Mouse (Mus musculus): ENCODE data around the gene Pitpnm1. TPM values are rescaled to one million over a fixed set of nuclear protein-coding genes. Genes with fewer than 3 reads are reported as not detected.
"Not testable (repeated sequence)": the region's sequence is repeated elsewhere in the genome, so short reads cannot be mapped to it uniquely, and the experiment has no call there.

Gene Pitpnm1
- polyA plus RNA-seq, 1 experiment from 2014 or later, result 87.3 TPM

GRCm38 (mm10) chr19:4066877-4067276 lies 32.9 kb upstream of the Pitpnm1 start:
- Histone ChIP-seq H3K4me2 (ENCODE audit: low read length) (no peak overlapping the region), H3K4me1 (ENCODE audit: control insufficient read depth, insufficient read depth, low read depth, low read length) (no peaks in the 10 kb centered on the region)
- no peak for ATAC-seq

GRCm38 (mm10) chr19:4068242-4068641 lies 31.6 kb upstream of the Pitpnm1 start:
- not testable (repeated sequence) for H3K4me3 ChIP-seq (ENCODE audit: low read length); H3K4me1 ChIP-seq (ENCODE audit: control insufficient read depth, insufficient read depth, low read depth, low read length); H3K27me3 ChIP-seq (replicated peaks; ENCODE audit: control insufficient read depth, insufficient read depth, low read length); ATAC-seq; H3K9me3 ChIP-seq (ENCODE audit: control insufficient read depth, low read length); H3K9ac ChIP-seq (ENCODE audit: low read depth, low read length); H3K27ac ChIP-seq (ENCODE audit: low read depth, low read length); H3K36me3 ChIP-seq (ENCODE audit: control insufficient read depth, insufficient read depth, low read length); H3K4me2 ChIP-seq (ENCODE audit: low read length)
- 94% methylated on average over 2 of the region's 2 CpGs for WGBS

More at GRCm38 (mm10) chr19:4066877-4067276, 32.9 kb upstream of the Pitpnm1 start:
- Histone ChIP-seq H3K9ac (ENCODE audit: low read depth, low read length) (no peak overlapping the region), H3K27ac (ENCODE audit: low read depth, low read length) (no peak overlapping the region), H3K36me3 (ENCODE audit: control insufficient read depth, insufficient read depth, low read length) (no peaks in the 10 kb centered on the region), H3K27me3 (replicated peaks; ENCODE audit: control insufficient read depth, insufficient read depth, low read length) (no peaks in the 10 kb centered on the region), H3K9me3 (ENCODE audit: control insufficient read depth, low read length) (no peaks in the 10 kb centered on the region), H3K4me3 (ENCODE audit: low read length) (no peak overlapping the region)

GRCm38 (mm10) chr19:4068717-4069410 lies 30.9 kb upstream of the Pitpnm1 start:
- no peak overlapping the region for H3K4me3 ChIP-seq (ENCODE audit: low read length)
- H3K27me3 ChIP-seq (replicated peaks; ENCODE audit: control insufficient read depth, insufficient read depth, low read length), result no peaks in the 10 kb centered on the region
- H3K27ac ChIP-seq (ENCODE audit: low read depth, low read length), result no peak overlapping the region
- H3K9ac ChIP-seq (ENCODE audit: low read depth, low read length), result no peak overlapping the region
- H3K4me1 ChIP-seq (ENCODE audit: control insufficient read depth, insufficient read depth, low read depth, low read length), result no peaks in the 10 kb centered on the region
- WGBS, result 63% methylated on average over 15 of the region's 15 CpGs
- no peak overlapping the region for H3K4me2 ChIP-seq (ENCODE audit: low read length)
- no peaks in the 10 kb centered on the region for H3K9me3 ChIP-seq (ENCODE audit: control insufficient read depth, low read length)
- H3K36me3 ChIP-seq (ENCODE audit: control insufficient read depth, insufficient read depth, low read length), result no peaks in the 10 kb centered on the region
- ATAC-seq, result no peak

- 80% methylated on average over 15 of the region's 15 CpGs for WGBS
- no peak overlapping the region for H3K4me3 ChIP-seq (ENCODE audit: low read length)
- no peaks in the 10 kb centered on the region for H3K4me1 ChIP-seq (ENCODE audit: control insufficient read depth, insufficient read depth, low read depth, low read length)
- no peaks in the 10 kb centered on the region for H3K9me3 ChIP-seq (ENCODE audit: control insufficient read depth, low read length)
- H3K4me2 ChIP-seq (ENCODE audit: low read length), result no peak overlapping the region
- H3K9ac ChIP-seq (ENCODE audit: low read depth, low read length), result no peak overlapping the region
- no peaks in the 10 kb centered on the region for H3K36me3 ChIP-seq (ENCODE audit: control insufficient read depth, insufficient read depth, low read length)
- no peaks in the 10 kb centered on the region for H3K27me3 ChIP-seq (replicated peaks; ENCODE audit: control insufficient read depth, insufficient read depth, low read length)
- no peak for ATAC-seq
- no peak overlapping the region for H3K27ac ChIP-seq (ENCODE audit: low read depth, low read length)
Observed at GRCm38 (mm10) chr19:4070311-4070710, 29.5 kb upstream of the Pitpnm1 start.

- Histone ChIP-seq H3K36me3 (ENCODE audit: control insufficient read depth, insufficient read depth, low read length) (no peaks in the 10 kb centered on the region), H3K27me3 (replicated peaks; ENCODE audit: control insufficient read depth, insufficient read depth, low read length) (no peaks in the 10 kb centered on the region), H3K4me3 (ENCODE audit: low read length) (no peak overlapping the region), H3K9ac (ENCODE audit: low read depth, low read length) (no peak overlapping the region), H3K4me2 (ENCODE audit: low read length) (no peak overlapping the region), H3K4me1 (ENCODE audit: control insufficient read depth, insufficient read depth, low read depth, low read length) (no peaks in the 10 kb centered on the region), H3K9me3 (ENCODE audit: control insufficient read depth, low read length) (no peaks in the 10 kb centered on the region), H3K27ac (ENCODE audit: low read depth, low read length) (no peak overlapping the region)
- WGBS, result 90% methylated on average over 8 of the region's 8 CpGs
- ATAC-seq, result no peak
Observed at GRCm38 (mm10) chr19:4070756-4071155, 29.0 kb upstream of the Pitpnm1 start.

- no peaks in the 10 kb centered on the region for H3K4me1 ChIP-seq (ENCODE audit: control insufficient read depth, insufficient read depth, low read depth, low read length)
- H3K4me3 ChIP-seq (ENCODE audit: low read length), result no peak overlapping the region
- H3K9me3 ChIP-seq (ENCODE audit: control insufficient read depth, low read length), result no peaks in the 10 kb centered on the region
- WGBS, result 98% methylated on average over 6 of the region's 6 CpGs
- H3K36me3 ChIP-seq (ENCODE audit: control insufficient read depth, insufficient read depth, low read length), result no peaks in the 10 kb centered on the region
- no peak overlapping the region for H3K4me2 ChIP-seq (ENCODE audit: low read length)
- no peaks in the 10 kb centered on the region for H3K27me3 ChIP-seq (replicated peaks; ENCODE audit: control insufficient read depth, insufficient read depth, low read length)
- no peak for ATAC-seq
- no peak overlapping the region for H3K27ac ChIP-seq (ENCODE audit: low read depth, low read length)
- H3K9ac ChIP-seq (ENCODE audit: low read depth, low read length), result no peak overlapping the region
Observed at GRCm38 (mm10) chr19:4071406-4071805, 28.4 kb upstream of the Pitpnm1 start.

GRCm38 (mm10) chr19:4072706-4073424 lies 26.9 kb upstream of the Pitpnm1 start:
- H3K9me3 ChIP-seq (ENCODE audit: control insufficient read depth, low read length), result no peaks in the 10 kb centered on the region

GRCm38 (mm10) chr19:4075531-4075930 lies 24.3 kb upstream of the Pitpnm1 start:
- H3K9me3 ChIP-seq (ENCODE audit: control insufficient read depth, low read length), result no peaks in the 10 kb centered on the region
- no peak overlapping the region for H3K4me2 ChIP-seq (ENCODE audit: low read length)
- 94% methylated on average over 1 of the region's 1 CpGs for WGBS
- H3K27ac ChIP-seq (ENCODE audit: low read depth, low read length), result no peak overlapping the region
- no peaks in the 10 kb centered on the region for H3K4me1 ChIP-seq (ENCODE audit: control insufficient read depth, insufficient read depth, low read depth, low read length)
- no peak overlapping the region for H3K9ac ChIP-seq (ENCODE audit: low read depth, low read length)
- H3K36me3 ChIP-seq (ENCODE audit: control insufficient read depth, insufficient read depth, low read length), result no peaks in the 10 kb centered on the region
- H3K27me3 ChIP-seq (replicated peaks; ENCODE audit: control insufficient read depth, insufficient read depth, low read length), result no peaks in the 10 kb centered on the region
- ATAC-seq, result no peak
- no peak overlapping the region for H3K4me3 ChIP-seq (ENCODE audit: low read length)

More at GRCm38 (mm10) chr19:4072706-4073424, 26.9 kb upstream of the Pitpnm1 start:
- Histone ChIP-seq H3K27me3 (replicated peaks; ENCODE audit: control insufficient read depth, insufficient read depth, low read length) (no peaks in the 10 kb centered on the region), H3K36me3 (ENCODE audit: control insufficient read depth, insufficient read depth, low read length) (no peaks in the 10 kb centered on the region), H3K4me1 (ENCODE audit: control insufficient read depth, insufficient read depth, low read depth, low read length) (no peaks in the 10 kb centered on the region), H3K4me3 (ENCODE audit: low read length) (no peak overlapping the region), H3K9ac (ENCODE audit: low read depth, low read length) (no peak overlapping the region), H3K4me2 (ENCODE audit: low read length) (no peak overlapping the region), H3K27ac (ENCODE audit: low read depth, low read length) (no peak overlapping the region)
- no peak for ATAC-seq
- WGBS, result 82% methylated on average over 6 of the region's 6 CpGs

GRCm38 (mm10) chr19:4079594-4079993 lies 20.2 kb upstream of the Pitpnm1 start:
- no peaks in the 10 kb centered on the region for H3K4me1 ChIP-seq (ENCODE audit: control insufficient read depth, insufficient read depth, low read depth, low read length)
- no peak overlapping the region for H3K27ac ChIP-seq (ENCODE audit: low read depth, low read length)
- no peak overlapping the region for H3K4me2 ChIP-seq (ENCODE audit: low read length)
- ATAC-seq, result no peak
- WGBS, result 78% methylated on average over 1 of the region's 1 CpGs
- no peak overlapping the region for H3K9ac ChIP-seq (ENCODE audit: low read depth, low read length)
- H3K27me3 ChIP-seq (replicated peaks; ENCODE audit: control insufficient read depth, insufficient read depth, low read length), result no peaks in the 10 kb centered on the region
- H3K4me3 ChIP-seq (ENCODE audit: low read length), result no peak overlapping the region
- H3K9me3 ChIP-seq (ENCODE audit: control insufficient read depth, low read length), result no peaks in the 10 kb centered on the region
- no peaks in the 10 kb centered on the region for H3K36me3 ChIP-seq (ENCODE audit: control insufficient read depth, insufficient read depth, low read length)
